Mouse (Mus musculus) forebrain, embryonic 13.5 days (tissue): ENCODE data around the gene Eif4g1. TPM values are rescaled to one million over a fixed set of nuclear protein-coding genes. Genes with fewer than 3 reads are reported as not detected.

Source experiments
- ATAC-seq: fragments of 200-750 bp; cut with Nextera tagmentation; 2 replicates; pipeline ENCODE4 v1.8.0; 2017
- H3K27ac ChIP-seq: fragments of 300-500 bp; sonication (generic); 2 replicates; pipeline ENCODE4 v1.5.1; 2015; ENCODE audit warnings: inconsistent platforms, mild to moderate bottlenecking, moderate library complexity
- H3K27me3 ChIP-seq: fragments of 300-500 bp; sonication (generic); 2 replicates; pipeline ENCODE4 v1.6.1; 2015; ENCODE audit warnings: mild to moderate bottlenecking, inconsistent platforms
- H3K36me3 ChIP-seq: fragments of 300-500 bp; sonication (generic); 2 replicates; pipeline ENCODE4 v1.6.1; 2015; ENCODE audit warnings: mild to moderate bottlenecking, inconsistent platforms; ENCODE audit not compliant: poor library complexity, severe bottlenecking
- H3K4me1 ChIP-seq: fragments of 300-500 bp; sonication (generic); 2 replicates; pipeline ENCODE4 v1.6.1; 2015; ENCODE audit warnings: inconsistent platforms
- H3K4me2 ChIP-seq: fragments of 300-500 bp; sonication (generic); 2 replicates; pipeline ENCODE4 v1.6.1; 2015; ENCODE audit warnings: inconsistent platforms, mild to moderate bottlenecking, moderate library complexity
- H3K4me3 ChIP-seq: fragments of 300-500 bp; sonication (generic); 2 replicates; pipeline ENCODE4 v1.5.1; 2015; ENCODE audit warnings: mild to moderate bottlenecking, inconsistent platforms
- H3K9ac ChIP-seq: fragments of 300-500 bp; sonication (generic); 2 replicates; pipeline ENCODE4 v1.6.1; 2015; ENCODE audit warnings: mild to moderate bottlenecking, inconsistent platforms
- H3K9me3 ChIP-seq: fragments of 300-500 bp; sonication (generic); replicated peaks from 2 replicates; pipeline ENCODE4 v1.6.1; 2016; ENCODE audit warnings: inconsistent platforms
- WGBS: fragments of 180-500 bp; shearing (Covaris S2); methylation state at CpG from one replicate; pipeline ENCODE4 v1.1.7; 2015; 5-methylcytosine and 5-hydroxymethylcytosine counted together
- polyA plus RNA-seq: library from polyadenylated mRNA; unstranded; fragments of >200 nt; fragmentation: Nextera tagmentation; extraction: Ambion mirVana; gene quantifications from 2 replicates; pipeline ENCODE4 v1.2.1, GENCODE M21; 2015

Eif4g1 gene
- polyA plus RNA-seq, 1 experiment from 2014 or later: 146 TPM

- Histone ChIP-seq H3K4me1 (peaks cover 20% of the 10 kb centered on the region), H3K4me2 (no peak overlapping the region), H3K4me3 (no peak overlapping the region), H3K27me3 (no peaks in the 10 kb centered on the region), H3K36me3 (peaks cover 62% of the 10 kb centered on the region), H3K9me3 (no peaks in the 10 kb centered on the region), H3K27ac (no peak overlapping the region), H3K9ac (no peak overlapping the region)
- no peak for ATAC-seq
- WGBS: 94% methylated on average over 11 of the region's 11 CpGs
Measured at GRCm38 (mm10) chr16:20710370-20710769, 42.3 kb downstream of the Eif4g1 start.

GRCm38 (mm10) chr16:20710810-20711209, 42.7 kb downstream of the Eif4g1 start:
- H3K36me3 ChIP-seq: peaks cover 59% of the 10 kb centered on the region
- H3K4me2 ChIP-seq: no peak overlapping the region
- H3K4me3 ChIP-seq: no peak overlapping the region
- peaks cover 23% of the 10 kb centered on the region for H3K4me1 ChIP-seq
- no peaks in the 10 kb centered on the region for H3K27me3 ChIP-seq
- no peaks in the 10 kb centered on the region for H3K9me3 ChIP-seq
- ATAC-seq: no peak
- no peak overlapping the region for H3K9ac ChIP-seq
- 81% methylated on average over 4 of the region's 4 CpGs for WGBS
- H3K27ac ChIP-seq: no peak overlapping the region

GRCm38 (mm10) chr16:20712190-20712589, 44.1 kb downstream of the Eif4g1 start:
- Histone ChIP-seq H3K9me3 (no peaks in the 10 kb centered on the region), H3K27me3 (no peaks in the 10 kb centered on the region), H3K36me3 (peaks cover 48% of the 10 kb centered on the region), H3K9ac (no peak overlapping the region), H3K4me3 (no peak overlapping the region), H3K4me1 (peaks cover 34% of the 10 kb centered on the region), H3K4me2 (no peak overlapping the region), H3K27ac (no peak overlapping the region)
- WGBS: 75% methylated on average over 9 of the region's 9 CpGs
- no peak for ATAC-seq

- Histone ChIP-seq H3K4me1 (peaks cover 37% of the 10 kb centered on the region), H3K4me3 (no peak overlapping the region), H3K27me3 (no peaks in the 10 kb centered on the region), H3K27ac (no peak overlapping the region), H3K9ac (no peak overlapping the region), H3K9me3 (no peaks in the 10 kb centered on the region), H3K4me2 (no peak overlapping the region), H3K36me3 (peaks cover 41% of the 10 kb centered on the region)
- WGBS: 91% methylated on average over 7 of the region's 7 CpGs
- ATAC-seq: no peak
Measured at GRCm38 (mm10) chr16:20712889-20713288, 44.8 kb downstream of the Eif4g1 start.

GRCm38 (mm10) chr16:20714307-20715080, 46.4 kb downstream of the Eif4g1 start:
- no peaks in the 10 kb centered on the region for H3K27me3 ChIP-seq
- H3K4me1 ChIP-seq: peaks cover 47% of the 10 kb centered on the region
- H3K4me2 ChIP-seq: peak overlapping the region; percentile 89
- H3K9me3 ChIP-seq: no peaks in the 10 kb centered on the region
- 25% methylated on average over 11 of the region's 11 CpGs for WGBS
- H3K9ac ChIP-seq: peak overlapping the region; percentile 83; the same call in 1 of the 2 replicates
- H3K36me3 ChIP-seq: peaks cover 37% of the 10 kb centered on the region
- H3K4me3 ChIP-seq: peak overlapping the region; percentile 64
- H3K27ac ChIP-seq: no peak overlapping the region
- no peak for ATAC-seq

GRCm38 (mm10) chr16:20715161-20715560, 47.0 kb downstream of the Eif4g1 start:
- WGBS: 67% methylated on average over 2 of the region's 2 CpGs
- Histone ChIP-seq H3K4me1 (peaks cover 47% of the 10 kb centered on the region), H3K36me3 (peaks cover 31% of the 10 kb centered on the region), H3K4me2 (peak overlapping the region; percentile 89), H3K4me3 (peak overlapping the region; percentile 64), H3K27ac (no peak overlapping the region), H3K27me3 (no peaks in the 10 kb centered on the region), H3K9ac (peak overlapping the region; percentile 83), H3K9me3 (no peaks in the 10 kb centered on the region)
- ATAC-seq: no peak

GRCm38 (mm10) chr16:20715566-20715965, 47.5 kb downstream of the Eif4g1 start:
- H3K27me3 ChIP-seq: no peaks in the 10 kb centered on the region
- H3K36me3 ChIP-seq: peaks cover 27% of the 10 kb centered on the region
- ATAC-seq: no peak
- no peaks in the 10 kb centered on the region for H3K9me3 ChIP-seq
- WGBS: under 1% methylated on average over 8 of the region's 12 CpGs
- H3K27ac ChIP-seq: peak overlapping the region; percentile 91
- peak overlapping the region; percentile 64 for H3K4me3 ChIP-seq
- peak overlapping the region; percentile 83 for H3K9ac ChIP-seq
- peaks cover 47% of the 10 kb centered on the region for H3K4me1 ChIP-seq
- peak overlapping the region; percentile 89 for H3K4me2 ChIP-seq

GRCm38 (mm10) chr16:20715976-20716840, 48.1 kb downstream of the Eif4g1 start:
- WGBS: under 1% methylated on average over 45 of the region's 68 CpGs
- Histone ChIP-seq H3K9me3 (no peaks in the 10 kb centered on the region), H3K36me3 (peaks cover 21% of the 10 kb centered on the region), H3K27me3 (no peaks in the 10 kb centered on the region), H3K27ac (peak overlapping the region; percentile 91), H3K4me2 (peak overlapping the region; percentile 89), H3K4me1 (peaks cover 47% of the 10 kb centered on the region), H3K9ac (peak overlapping the region; percentile 83), H3K4me3 (peak overlapping the region; percentile 64)
- ATAC-seq: peak; percentile 84

- Histone ChIP-seq H3K4me3 (peak overlapping the region; percentile 64), H3K9me3 (no peaks in the 10 kb centered on the region), H3K4me1 (peaks cover 47% of the 10 kb centered on the region), H3K27ac (peak overlapping the region; percentile 91), H3K4me2 (peak overlapping the region; percentile 89), H3K36me3 (peaks cover 21% of the 10 kb centered on the region), H3K27me3 (no peaks in the 10 kb centered on the region), H3K9ac (peak overlapping the region; percentile 83)
- WGBS: 0% methylated on average over 8 of the region's 8 CpGs
- ATAC-seq: peak; percentile 9
Measured at GRCm38 (mm10) chr16:20716841-20717180, 48.7 kb downstream of the Eif4g1 start.

- Histone ChIP-seq H3K9me3 (no peaks in the 10 kb centered on the region), H3K4me2 (peak within 1 kb of the TSS; percentile 89), H3K27me3 (no peaks in the 10 kb centered on the region), H3K36me3 (peaks cover 21% of the 10 kb centered on the region), H3K9ac (peak within 1 kb of the TSS; percentile 83), H3K4me3 (peak within 1 kb of the TSS; percentile 64), H3K4me1 (peaks cover 47% of the 10 kb centered on the region), H3K27ac (peak within 1 kb of the TSS; percentile 91)
- ATAC-seq: peak; percentile 85
- under 1% methylated on average over 62 of the region's 62 CpGs for WGBS
Measured at GRCm38 (mm10) chr16:20717181-20717977, 49.3 kb downstream of the Eif4g1 start, which contains the start of the genes Polr2h and Clcn2. Gene Polr2h (plus strand): TSS chr16:20717665. Gene Clcn2 (minus strand): TSS chr16:20717746.

- peak overlapping the region; percentile 83 for H3K9ac ChIP-seq
- no peaks in the 10 kb centered on the region for H3K9me3 ChIP-seq
- no peak; the same call in 1 of the 2 replicates for ATAC-seq
- H3K4me3 ChIP-seq: peak overlapping the region; percentile 64
- peak overlapping the region; percentile 91 for H3K27ac ChIP-seq
- 5% methylated on average over 18 of the region's 18 CpGs for WGBS
- peaks cover 15% of the 10 kb centered on the region for H3K36me3 ChIP-seq
- no peaks in the 10 kb centered on the region for H3K27me3 ChIP-seq
- H3K4me2 ChIP-seq: peak overlapping the region; percentile 89
- H3K4me1 ChIP-seq: peaks cover 47% of the 10 kb centered on the region
Measured at GRCm38 (mm10) chr16:20717978-20718670, 50.0 kb downstream of the Eif4g1 start.
